Mouse (Mus musculus) ZHBTc4 (cell line): Measurements from ENCODE around the gene Pqlc3.

Source experiments
- DNase-seq: peaks from one replicate; pipeline ENCODE4 v3.0.0-alpha.2; 2011; ENCODE audit warnings: low read depth, low spot score

Pqlc3 gene

GRCm38 (mm10) chr12:17009466-17009865, 9.3 kb upstream of the Pqlc3 start:
- DNase-seq: peak; percentile 69

GRCm38 (mm10) chr12:17001211-17001610, 1.0 kb upstream of the Pqlc3 start:
- peak; percentile 40 for DNase-seq

- DNase-seq: peak; percentile 50
These were observed 420 bp upstream of the Pqlc3 start for GRCm38 (mm10) chr12:17000628-17001027.

GRCm38 (mm10) chr12:16999146-16999545, 1.1 kb downstream of the Pqlc3 start:
- peak; percentile 48 for DNase-seq

GRCm38 (mm10) chr12:16996886-16997462, 3.2 kb downstream of the Pqlc3 start:
- no peak for DNase-seq

- no peak for DNase-seq
These were observed 3.9 kb downstream of the Pqlc3 start for GRCm38 (mm10) chr12:16996281-16996680.

- no peak for DNase-seq
These were observed 5.9 kb downstream of the Pqlc3 start for GRCm38 (mm10) chr12:16994291-16994690.

GRCm38 (mm10) chr12:16992355-16992754, 7.9 kb downstream of the Pqlc3 start:
- DNase-seq: no peak

GRCm38 (mm10) chr12:16991376-16991775, 8.8 kb downstream of the Pqlc3 start:
- DNase-seq: no peak

GRCm38 (mm10) chr12:16985778-16986177, 14.4 kb downstream of the Pqlc3 start:
- DNase-seq: no peak

- DNase-seq: no peak
These were observed 23.1 kb downstream of the Pqlc3 start for GRCm38 (mm10) chr12:16977120-16977519.

GRCm38 (mm10) chr12:16966811-16967210, 33.4 kb downstream of the Pqlc3 start:
- no peak for DNase-seq

- DNase-seq: no peak
These were observed 36.9 kb downstream of the Pqlc3 start for GRCm38 (mm10) chr12:16963354-16963753.

- DNase-seq: peak; percentile 74
These were observed 41.4 kb downstream of the Pqlc3 start for GRCm38 (mm10) chr12:16958851-16959250.

- no peak for DNase-seq
These were observed 52.0 kb downstream of the Pqlc3 start for GRCm38 (mm10) chr12:16948239-16948638.

- no peak for DNase-seq
These were observed 58.2 kb downstream of the Pqlc3 start for GRCm38 (mm10) chr12:16941976-16942375.
